Mouse (Mus musculus) forebrain, embryonic 14.5 days (tissue): ENCODE measurements at regions not wholly inside any gene's neighbourhood (a gene's known extent, or its start where the extent isn't known, plus 50 kb on each side); places are given as distances from the start of the nearest gene placed in this dataset.

Experiments
- ATAC-seq: fragments of 200-750 bp; cut with Nextera tagmentation; 2 replicates; pipeline ENCODE4 v1.8.0; 2017; ENCODE audit warnings: mild to moderate bottlenecking, moderate library complexity
- DNase-seq: peaks from one replicate; pipeline ENCODE4 v3.0.0-alpha.2; 2015; ENCODE audit warnings: low spot score
- H3K27ac ChIP-seq: fragments of 300-500 bp; sonication (generic); 2 replicates; pipeline ENCODE4 v1.5.1; 2014; ENCODE audit warnings: low read depth, mild to moderate bottlenecking, control low read depth, low read length, moderate library complexity
- H3K27me3 ChIP-seq: fragments of 300-500 bp; sonication (generic); replicated peaks from 2 replicates; pipeline ENCODE4 v1.6.1; 2014; ENCODE audit warnings: low read length, control low read depth, mixed read lengths; ENCODE audit not compliant: control insufficient read depth, insufficient read depth
- H3K36me3 ChIP-seq: fragments of 300-500 bp; sonication (generic); 2 replicates; pipeline ENCODE4 v1.6.1; 2014; ENCODE audit warnings: low read length, control low read depth; ENCODE audit not compliant: control insufficient read depth, insufficient read depth
- H3K4me1 ChIP-seq: fragments of 300-500 bp; sonication (generic); 2 replicates; pipeline ENCODE4 v1.6.1; 2014; ENCODE audit warnings: antibody characterized with exemption, low read length, control low read depth; ENCODE audit not compliant: control insufficient read depth, insufficient read depth
- H3K4me2 ChIP-seq: fragments of 300-500 bp; sonication (generic); 2 replicates; pipeline ENCODE4 v1.6.1; 2014; ENCODE audit warnings: mild to moderate bottlenecking, control low read depth, low read length
- H3K4me3 ChIP-seq: fragments of 300-500 bp; sonication (generic); 2 replicates; pipeline ENCODE4 v1.5.1; 2014; ENCODE audit warnings: low read depth, low read length, control low read depth
- H3K9ac ChIP-seq: fragments of 300-500 bp; sonication (generic); 2 replicates; pipeline ENCODE4 v1.6.1; 2014; ENCODE audit warnings: mild to moderate bottlenecking, low read length, control low read depth, moderate library complexity
- H3K9me3 ChIP-seq: fragments of 300-500 bp; sonication (generic); replicated peaks from 2 replicates; pipeline ENCODE4 v1.6.1; 2016; ENCODE audit warnings: low read length, control low read depth, mixed read lengths; ENCODE audit not compliant: control insufficient read depth
- WGBS: fragments of 180-500 bp; shearing (Covaris S2); extraction: QIAGEN DNeasy Blood & Tissue Kit; methylation state at CpG from one replicate; pipeline ENCODE4 v1.1.7; 2014; 5-methylcytosine and 5-hydroxymethylcytosine counted together

- DNase-seq (no peak), ATAC-seq (peak; percentile 52; the same call in 1 of the 2 replicates)
- Histone ChIP-seq H3K4me2 (no peak overlapping the region), H3K4me1 (peaks cover 9% of the 10 kb centered on the region; the same call in 1 of the 2 replicates), H3K27me3 (no peaks in the 10 kb centered on the region), H3K9ac (no peak overlapping the region), H3K27ac (peak overlapping the region; percentile 52; the same call in 1 of the 2 replicates), H3K36me3 (no peaks in the 10 kb centered on the region), H3K9me3 (no peaks in the 10 kb centered on the region), H3K4me3 (no peak overlapping the region)
- WGBS = 47% methylated on average over 5 of the region's 5 CpGs
Observed at GRCm38 (mm10) chr2:75768559-75769304, 63.2 kb upstream of the Agps start.

GRCm38 (mm10) chr2:75767871-75768558 lies 63.6 kb upstream of the Nfe2l2 start:
- peak; percentile 85 for ATAC-seq
- H3K4me2 ChIP-seq = no peak overlapping the region
- 24% methylated on average over 7 of the region's 7 CpGs for WGBS
- DNase-seq = peak; percentile 85
- H3K36me3 ChIP-seq = no peaks in the 10 kb centered on the region
- H3K4me3 ChIP-seq = no peak overlapping the region
- H3K9ac ChIP-seq = no peak overlapping the region
- peaks cover 9% of the 10 kb centered on the region; the same call in 1 of the 2 replicates for H3K4me1 ChIP-seq
- no peaks in the 10 kb centered on the region for H3K9me3 ChIP-seq
- peak overlapping the region; percentile 52; the same call in 1 of the 2 replicates for H3K27ac ChIP-seq
- H3K27me3 ChIP-seq = no peaks in the 10 kb centered on the region

DNA sequence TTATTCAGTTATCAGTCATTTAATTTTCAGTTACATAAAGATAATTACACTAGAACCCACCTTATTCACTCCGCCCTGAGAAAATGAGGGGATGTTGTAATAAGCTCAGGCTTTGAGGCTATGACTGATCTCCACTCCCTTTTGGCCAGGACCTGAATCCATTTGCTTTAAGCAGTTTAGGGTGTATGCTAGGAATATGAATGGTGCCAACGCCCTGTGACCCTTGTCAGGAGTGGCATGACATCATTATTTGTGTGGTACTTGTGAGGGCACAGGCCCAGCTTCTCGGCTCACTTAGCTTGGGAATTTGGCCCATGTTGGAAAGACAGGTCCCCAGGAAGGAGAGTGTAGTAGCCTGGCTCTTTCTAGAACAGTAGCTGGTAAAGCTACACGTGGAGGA lies 61.0 kb upstream of the Nfe2l2 start:
- Histone ChIP-seq H3K9ac (no peak overlapping the region), H3K4me1 (peaks cover 9% of the 10 kb centered on the region; the same call in 1 of the 2 replicates), H3K9me3 (no peaks in the 10 kb centered on the region), H3K27ac (no peak overlapping the region), H3K27me3 (no peaks in the 10 kb centered on the region), H3K36me3 (no peaks in the 10 kb centered on the region), H3K4me2 (no peak overlapping the region), H3K4me3 (no peak overlapping the region)
- ATAC-seq (no peak), DNase-seq (no peak)
- 80% methylated on average over 4 of the region's 4 CpGs for WGBS

- no peaks in the 10 kb centered on the region for H3K36me3 ChIP-seq
- no peak overlapping the region for H3K27ac ChIP-seq
- WGBS = 83% methylated on average over 3 of the region's 3 CpGs
- no peak overlapping the region for H3K9ac ChIP-seq
- H3K4me1 ChIP-seq = peaks cover 12% of the 10 kb centered on the region; the same call in 1 of the 2 replicates
- ATAC-seq (no peak), DNase-seq (no peak)
- no peaks in the 10 kb centered on the region for H3K27me3 ChIP-seq
- no peak overlapping the region for H3K4me3 ChIP-seq
- H3K9me3 ChIP-seq = no peaks in the 10 kb centered on the region
- H3K4me2 ChIP-seq = no peak overlapping the region
Observed at GRCm38 (mm10) chr2:75763252-75763651, 58.8 kb upstream of the Nfe2l2 start.

GRCm38 (mm10) chr2:75762030-75762429 lies 57.6 kb upstream of the Nfe2l2 start:
- no peaks in the 10 kb centered on the region for H3K9me3 ChIP-seq
- H3K27me3 ChIP-seq = no peaks in the 10 kb centered on the region
- no peaks in the 10 kb centered on the region for H3K36me3 ChIP-seq
- H3K4me3 ChIP-seq = no peak overlapping the region
- H3K4me2 ChIP-seq = no peak overlapping the region
- 79% methylated on average over 5 of the region's 5 CpGs for WGBS
- no peak overlapping the region for H3K27ac ChIP-seq
- DNase-seq = no peak
- ATAC-seq = no peak
- H3K4me1 ChIP-seq = peaks cover 8% of the 10 kb centered on the region; the same call in 1 of the 2 replicates
- no peak overlapping the region for H3K9ac ChIP-seq

GRCm38 (mm10) chr2:75761626-75762025 lies 57.2 kb upstream of the Nfe2l2 start:
- WGBS = 88% methylated on average over 9 of the region's 9 CpGs
- H3K4me2 ChIP-seq = no peak overlapping the region
- DNase-seq (no peak), ATAC-seq (no peak)
- H3K36me3 ChIP-seq = no peaks in the 10 kb centered on the region
- H3K9me3 ChIP-seq = no peaks in the 10 kb centered on the region
- no peak overlapping the region for H3K9ac ChIP-seq
- peaks cover 8% of the 10 kb centered on the region; the same call in 1 of the 2 replicates for H3K4me1 ChIP-seq
- H3K27me3 ChIP-seq = no peaks in the 10 kb centered on the region
- H3K4me3 ChIP-seq = no peak overlapping the region
- H3K27ac ChIP-seq = no peak overlapping the region

DNA sequence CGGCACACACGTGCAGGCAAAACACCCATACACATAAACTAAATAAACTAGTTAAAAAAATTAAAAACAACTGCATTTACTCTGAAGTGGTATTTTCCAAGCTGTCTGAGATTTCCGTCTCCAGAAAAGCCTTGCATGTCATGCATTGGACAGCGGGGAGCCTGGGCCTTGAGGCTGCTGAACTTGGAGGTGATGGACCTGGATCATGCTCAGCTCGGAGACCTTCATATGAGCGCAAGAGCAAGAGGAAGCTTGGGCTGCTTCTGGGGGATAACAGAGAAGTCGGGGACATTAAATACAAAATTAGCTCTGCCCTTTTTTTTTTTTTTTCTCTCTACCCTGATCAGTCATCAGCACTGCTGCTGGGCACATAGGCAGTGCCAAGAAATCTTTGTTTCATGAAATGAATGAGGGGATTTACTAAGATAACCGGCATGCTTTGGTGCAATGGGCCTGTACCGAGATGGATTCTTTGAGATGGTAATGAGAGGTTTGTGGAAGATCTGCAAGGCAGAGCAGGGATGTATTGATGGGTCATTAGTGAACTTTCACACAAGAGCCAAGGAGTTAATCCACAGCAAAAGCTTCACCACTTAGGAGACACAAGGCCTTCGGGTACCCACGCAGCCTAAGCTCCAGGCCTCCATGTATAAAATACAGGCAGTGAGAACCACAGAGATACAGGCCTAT lies 54.9 kb upstream of the Nfe2l2 start:
- Histone ChIP-seq H3K4me2 (no peak overlapping the region), H3K4me1 (peaks cover 8% of the 10 kb centered on the region; the same call in 1 of the 2 replicates), H3K27ac (peak overlapping the region; percentile 30; the same call in 1 of the 2 replicates), H3K36me3 (no peaks in the 10 kb centered on the region), H3K9ac (no peak overlapping the region), H3K4me3 (no peak overlapping the region), H3K9me3 (no peaks in the 10 kb centered on the region), H3K27me3 (no peaks in the 10 kb centered on the region)
- WGBS = 30% methylated on average over 11 of the region's 11 CpGs
- DNase-seq (peak; percentile 62), ATAC-seq (peak; percentile 65; the same call in 1 of the 2 replicates)

DNA sequence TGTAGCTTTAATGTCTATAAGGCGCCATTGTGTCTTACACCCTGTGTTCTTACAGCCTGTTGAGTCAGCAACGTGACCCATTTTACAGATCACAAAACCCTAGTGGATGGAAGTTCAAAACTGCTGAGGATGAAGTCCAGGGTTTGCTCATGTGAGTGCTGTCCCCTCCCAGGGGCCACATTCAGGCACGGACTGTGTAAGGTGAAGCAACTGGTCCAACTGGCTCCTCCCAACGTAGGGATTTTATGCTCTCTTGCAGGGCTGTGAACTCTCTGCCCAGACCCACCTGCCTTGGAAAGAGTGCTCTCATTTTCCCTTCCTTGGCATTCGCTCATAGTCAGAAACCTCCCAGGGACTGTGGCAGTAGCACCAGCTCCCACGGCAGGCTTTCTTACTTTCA lies 53.8 kb upstream of the Nfe2l2 start:
- no peaks in the 10 kb centered on the region for H3K27me3 ChIP-seq
- no peak overlapping the region for H3K4me3 ChIP-seq
- ATAC-seq (no peak), DNase-seq (no peak)
- H3K9me3 ChIP-seq = no peaks in the 10 kb centered on the region
- no peak overlapping the region for H3K27ac ChIP-seq
- H3K4me2 ChIP-seq = no peak overlapping the region
- no peak overlapping the region for H3K9ac ChIP-seq
- no peaks in the 10 kb centered on the region for H3K36me3 ChIP-seq
- 80% methylated on average over 6 of the region's 6 CpGs for WGBS
- H3K4me1 ChIP-seq = peaks cover 8% of the 10 kb centered on the region; the same call in 1 of the 2 replicates
